Mouse (Mus musculus): Measurements from ENCODE around the gene Gm49337.

DNA sequence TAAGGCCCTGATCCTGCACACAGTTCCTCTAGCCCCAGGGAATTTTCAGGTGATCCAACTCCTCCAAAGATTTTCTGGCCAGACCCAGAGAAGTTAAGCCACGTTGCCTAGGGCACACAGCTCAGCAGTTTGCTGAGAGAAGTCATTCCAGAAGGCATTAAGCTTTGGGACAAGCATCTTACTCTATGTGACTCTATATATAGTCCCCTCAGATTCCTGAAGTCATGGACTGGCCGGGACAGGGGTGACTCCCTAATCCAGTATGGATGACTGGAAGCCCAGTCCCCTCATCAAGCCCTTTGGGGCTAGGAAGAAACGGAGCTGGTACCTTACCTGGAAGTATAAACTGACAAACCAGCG, 22.3 kb upstream of the Gm49337 start:
- TF ChIP-seq POLR2A (IDR thresholded peaks at IDR 0.05; ENCODE audit: low read depth, low read length), result no peak
- TF ChIP-seq CTCF (IDR thresholded peaks at IDR 0.05; ENCODE audit: borderline replicate concordance, insufficient read depth, low read length), result no peak

All from embryonic fibroblast, embryonic 13.5 days (primary cell).